Mouse (Mus musculus) testis, postnatal 10 days (tissue): ENCODE data around the gene Lyzl6.
A peak's percentile ranks its signal among the peaks of the same experiment; 100 is the strongest.

Source experiments
- DNase-seq: peaks from one replicate; pipeline ENCODE4 v3.0.0; 2021; ENCODE audit warnings: low spot score

The Lyzl6 gene

DNA sequence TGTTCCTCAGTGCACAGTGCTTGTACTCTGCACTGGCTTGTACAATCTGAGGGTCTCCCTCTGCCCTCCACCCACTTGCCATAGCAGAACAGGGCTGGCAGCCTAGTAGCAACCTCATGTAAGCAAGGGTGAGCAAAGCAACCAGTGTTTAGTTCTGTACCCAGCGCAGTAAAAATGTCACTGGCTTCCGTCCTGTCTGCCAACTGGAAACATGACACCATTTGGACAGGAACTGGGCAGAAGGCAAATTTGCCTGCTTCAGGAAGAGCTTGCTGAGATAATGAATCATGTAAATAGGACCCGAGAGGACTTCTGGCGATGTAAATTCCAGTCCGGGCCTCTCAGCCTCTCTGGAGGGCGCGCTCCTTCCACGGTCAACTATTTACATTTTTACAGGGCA, 7.0 kb upstream of the Lyzl6 start:
- peak; percentile 27 for DNase-seq

DNA sequence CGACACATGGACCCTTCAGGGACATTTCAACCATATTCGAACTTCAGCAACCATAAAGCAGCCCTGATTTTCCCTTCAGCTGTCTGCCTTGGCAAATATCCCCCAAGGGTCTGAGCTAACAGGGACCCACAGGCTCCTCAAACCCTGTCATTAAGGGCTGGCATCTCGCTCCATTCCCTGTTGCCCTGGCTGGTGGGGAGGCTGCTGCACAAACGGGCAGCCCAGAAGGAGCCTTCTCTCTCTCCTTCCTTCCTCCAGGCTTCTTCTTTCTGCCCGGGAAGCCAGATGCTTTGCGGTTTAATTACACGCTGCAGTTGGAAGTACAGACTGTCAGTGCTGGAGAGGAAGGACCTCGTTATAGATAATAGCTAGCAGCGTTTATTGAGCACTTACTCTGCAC, 4.5 kb upstream of the Lyzl6 start:
- peak; percentile 25 for DNase-seq

- peak; percentile 71 for DNase-seq
These were observed 787 bp upstream of the Lyzl6 start for GRCm38 (mm10) chr11:103639407-103639946.

DNA sequence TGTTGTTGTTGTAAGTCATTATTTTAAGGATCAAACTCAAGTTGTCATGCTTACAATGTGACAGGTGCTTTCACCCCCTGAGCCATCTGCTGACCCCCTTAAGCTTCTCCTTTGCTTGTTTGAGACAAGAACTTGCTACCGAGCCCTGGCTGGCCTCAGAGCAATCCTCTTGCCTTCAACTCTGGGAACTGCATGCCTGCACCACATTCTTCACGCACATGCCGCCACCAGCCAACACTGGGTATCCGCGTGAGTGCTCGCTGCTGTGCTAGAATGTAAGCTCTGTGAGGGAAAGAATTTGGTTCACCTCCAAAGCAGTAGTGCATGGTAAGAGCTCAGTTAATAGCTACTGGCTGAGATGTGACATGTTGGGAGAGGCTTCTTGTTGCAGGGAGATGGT, 2.4 kb downstream of the Lyzl6 start:
- no peak for DNase-seq

GRCm38 (mm10) chr11:103635481-103635880, 3.2 kb downstream of the Lyzl6 start:
- no peak for DNase-seq

- no peak for DNase-seq
These were observed 3.9 kb downstream of the Lyzl6 start for GRCm38 (mm10) chr11:103634806-103635205.

DNA sequence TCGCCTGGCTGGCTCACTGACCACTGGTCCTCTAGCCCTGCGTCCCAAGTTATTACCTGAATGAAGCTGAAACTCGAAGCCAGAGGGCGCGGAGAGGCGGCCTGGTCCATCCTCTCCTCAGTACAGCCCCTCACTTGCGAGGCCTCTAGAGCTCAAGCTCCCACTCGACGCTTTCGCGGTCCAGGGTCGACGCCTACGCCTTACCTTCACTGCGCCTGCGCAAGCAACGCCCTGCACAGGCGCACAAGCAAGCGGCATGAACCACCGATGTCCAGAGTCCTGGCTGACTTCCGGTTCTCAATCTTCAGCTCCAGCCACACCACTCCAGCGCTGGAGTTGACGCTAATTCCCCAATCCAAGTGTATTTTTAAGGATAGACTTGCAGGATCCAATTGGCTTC, 11.2 kb downstream of the Lyzl6 start:
- DNase-seq: no peak

DNA sequence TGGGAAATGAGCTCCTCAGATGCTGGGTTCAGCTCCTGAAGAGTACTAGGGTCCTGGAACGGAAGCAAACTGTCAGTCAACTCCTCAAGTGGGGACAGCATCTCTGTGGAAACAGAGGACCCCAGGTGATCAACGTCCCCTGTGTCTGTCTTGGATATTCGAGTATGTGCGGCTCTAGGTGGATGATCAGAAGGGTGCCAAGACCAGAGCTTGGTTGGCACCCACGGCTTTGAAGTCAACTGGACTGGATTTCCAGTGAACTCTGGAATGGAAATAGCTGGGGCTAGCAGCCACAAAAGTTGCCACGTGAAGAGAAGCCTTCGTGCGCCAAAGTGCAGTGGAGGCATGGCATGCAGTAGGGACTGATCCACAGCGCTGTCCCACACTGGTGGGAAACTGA, 17.6 kb downstream of the Lyzl6 start, which contains the start of gene Gm884:
Gene Gm884, minus strand, starts transcription at position 101 of the 400 bp plus-strand sequence.
- no peak for DNase-seq

DNA sequence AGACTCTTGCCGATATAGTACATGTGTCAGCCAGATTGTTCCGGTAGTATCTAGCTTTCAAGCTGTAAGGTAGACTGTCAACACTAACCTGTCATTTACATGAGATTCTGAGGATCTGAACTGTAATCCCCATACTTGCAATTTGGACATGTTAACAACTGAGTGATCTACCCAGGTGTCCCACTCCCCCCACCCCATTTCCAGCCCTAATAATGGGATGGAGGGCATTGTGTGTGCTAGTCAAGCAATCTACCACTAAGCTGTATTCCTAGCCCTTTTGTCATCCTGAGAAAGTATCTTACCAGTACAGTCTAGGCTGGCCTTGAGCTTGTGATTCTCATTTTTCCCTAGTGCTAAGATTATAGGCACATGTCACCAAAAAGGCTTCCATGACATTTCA, 27.9 kb downstream of the Lyzl6 start:
- no peak for DNase-seq

GRCm38 (mm10) chr11:103606611-103607010, 32.1 kb downstream of the Lyzl6 start:
- no peak for DNase-seq
